Mouse (Mus musculus): Measurements from ENCODE around the gene Sh3bp5l.

Gene Sh3bp5l

DNA sequence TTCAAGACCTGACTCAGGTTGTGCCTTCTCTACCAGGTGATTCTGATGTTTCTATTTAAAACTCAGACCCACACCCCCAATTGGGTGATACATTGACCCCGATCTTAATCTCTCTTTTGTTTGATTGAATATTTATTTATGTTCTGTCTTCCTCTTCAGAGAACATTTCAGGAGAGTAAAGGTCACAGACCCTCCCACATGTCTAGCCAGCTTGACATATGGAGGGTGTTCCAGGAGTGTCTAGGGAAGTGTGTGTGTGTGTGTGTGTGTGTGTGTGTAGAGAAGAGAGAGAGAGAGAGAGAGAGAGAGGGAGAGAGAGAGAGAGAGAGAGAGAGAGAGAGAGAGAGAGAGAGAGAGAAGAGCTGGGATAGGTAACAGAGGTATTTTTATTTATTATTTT, 47.2 kb downstream of the Sh3bp5l start:
- no peak for DNase-seq (ENCODE audit: low spot score)

DNA sequence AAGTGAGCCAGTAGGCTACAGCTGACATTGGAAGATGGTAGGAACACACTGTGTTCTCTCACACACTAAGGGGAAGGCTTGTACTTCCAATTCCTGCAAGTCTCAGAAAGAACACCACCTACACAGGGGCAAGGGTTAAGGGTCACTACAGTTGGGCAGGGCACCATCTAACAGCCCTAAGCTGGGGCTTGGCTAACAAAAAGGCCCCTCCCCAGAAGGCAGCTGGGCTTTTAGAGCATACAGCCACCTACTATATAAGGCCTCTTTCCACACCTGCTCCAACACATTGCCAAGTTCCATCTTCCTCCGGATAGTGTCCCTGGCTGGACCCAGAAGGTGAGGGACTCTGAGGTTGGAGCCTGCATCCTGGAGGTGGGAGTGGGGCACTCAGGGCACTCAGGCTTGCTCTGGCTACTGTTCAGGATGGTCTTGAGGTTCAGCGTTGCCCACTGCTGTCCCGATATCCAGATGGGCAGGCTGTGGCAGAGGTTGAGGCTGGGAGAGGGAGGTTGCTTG, 48.3 kb downstream of the Sh3bp5l start, which contains the start of gene Lypd8:
Gene Lypd8 (plus strand): TSS at position 281 of the 516 bp plus-strand sequence.
- no peak for DNase-seq (ENCODE audit: low spot score)

DNA sequence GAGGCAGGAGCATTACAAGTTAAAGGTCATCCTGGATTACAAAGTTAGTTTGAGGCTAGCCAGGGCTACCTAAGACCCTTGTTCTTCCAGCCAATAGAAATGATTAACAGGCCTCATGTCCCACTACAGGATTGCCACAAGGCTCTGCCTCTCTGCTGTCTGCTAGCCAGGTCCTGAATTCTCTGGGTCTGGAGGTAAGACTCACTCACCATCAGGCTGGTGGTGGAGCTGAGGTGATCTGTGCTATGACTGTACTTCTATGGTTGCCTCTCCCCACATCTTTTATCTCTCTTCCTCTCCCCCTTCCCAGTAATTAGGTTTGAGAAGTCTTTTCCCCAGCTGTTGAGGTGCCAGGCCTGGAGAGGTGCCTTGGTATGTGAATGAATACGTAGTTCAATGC, 49.0 kb downstream of the Sh3bp5l start:
- no peak for DNase-seq (ENCODE audit: low spot score)

DNA sequence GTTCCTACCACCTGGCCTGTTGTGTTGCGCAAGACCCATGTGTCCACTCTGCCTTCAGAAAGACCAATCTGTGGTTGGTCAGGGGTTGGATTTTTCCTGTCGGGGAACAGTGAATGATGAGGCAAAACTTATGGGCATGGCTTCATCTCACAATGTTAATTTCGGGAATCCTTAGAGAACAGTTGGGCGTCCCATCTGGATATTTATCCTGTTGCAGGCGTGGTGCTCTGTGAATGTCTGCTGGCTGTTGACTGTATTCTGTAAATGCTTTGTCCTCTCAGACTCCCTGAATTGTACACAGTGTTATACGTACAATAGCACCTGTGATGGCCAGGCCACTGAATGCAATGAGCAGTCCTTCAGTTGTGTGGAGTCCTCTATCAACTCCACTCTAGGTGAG, 51.9 kb downstream of the Sh3bp5l start:
- no peak for DNase-seq (ENCODE audit: low spot score)

Measured in lung, postnatal 25 days (tissue).